Mouse (Mus musculus) MEL (cell line): ENCODE results near the gene Adamtsl2.

Source experiments
- CTCF ChIP-seq, 3 experiments: IDR thresholded peaks in 2 of 3; conservative IDR thresholded peaks in 1 of 3; 2 replicates each; pipeline ENCODE4 v1.5.1; 2011 to 2012; ENCODE audit warnings: low read length in 3 of 3, low read depth in 2 of 3, mild to moderate bottlenecking in 2 of 3, improper control_type of control experiment in 1 of 3, inconsistent platforms in 1 of 3, mixed read lengths in 1 of 3, moderate library complexity in 1 of 3; ENCODE audit not compliant: control insufficient read depth in 1 of 3, insufficient read depth in 1 of 3, poor library complexity in 1 of 3, severe bottlenecking in 1 of 3
- EP300 ChIP-seq, 2 experiments: IDR thresholded peaks; 2 replicates each; pipeline ENCODE4 v1.6.1; 2011; ENCODE audit warnings: improper control_type of control experiment in 2 of 2, low read length in 2 of 2, low read depth in 1 of 2, mild to moderate bottlenecking in 1 of 2
- ZKSCAN1 ChIP-seq: IDR thresholded peaks from 2 replicates; pipeline ENCODE4 v1.6.1; 2012; ENCODE audit warnings: low read depth, mild to moderate bottlenecking, inconsistent platforms, low read length, improper control_type of control experiment, moderate library complexity

DNA sequence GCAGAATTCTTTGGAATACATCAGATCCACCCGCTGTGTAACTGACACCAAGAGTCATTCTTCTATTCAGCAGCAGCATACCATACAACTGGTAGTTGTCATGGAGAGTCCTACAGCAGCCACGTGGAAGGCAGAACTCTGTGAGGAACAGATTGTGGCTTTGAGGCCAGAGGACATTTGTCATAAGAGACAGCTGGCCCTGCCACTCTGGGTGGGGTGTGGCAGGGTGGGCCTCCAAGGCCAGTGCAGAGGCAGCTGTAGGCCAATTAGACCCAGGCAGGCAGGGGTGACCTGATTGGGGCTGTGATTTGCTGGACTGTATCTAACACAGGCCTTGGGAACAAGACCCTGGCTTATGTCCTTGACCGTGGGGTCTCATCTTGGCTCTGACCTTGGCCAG lies 9.5 kb upstream of the Adamtsl2 start:
- no peak for TF ChIP-seq CTCF (IDR thresholded peaks at IDR 0.05 in 2 of 3, conservative IDR thresholded peaks at IDR 0.05 in 1 of 3; ENCODE audit: control insufficient read depth in 1 of 3, insufficient read depth in 1 of 3, low read depth in 2 of 3, low read length in 3 of 3, poor library complexity in 1 of 3, severe bottlenecking in 1 of 3)
- no peak for TF ChIP-seq ZKSCAN1
- no peak for TF ChIP-seq EP300 (IDR thresholded peaks at IDR 0.05; ENCODE audit: low read depth in 1 of 2, low read length in 2 of 2)
